Mouse (Mus musculus) myocyte (in vitro differentiated cells): ENCODE data around the gene Rela.

ENCODE experiments used
- MYOG ChIP-seq, 3 experiments: IDR thresholded peaks; one replicate each; pipeline ENCODE4 v1.6.1; 2011; ENCODE audit warnings: control low read depth in 2 of 3, low read depth in 2 of 3, mild to moderate bottlenecking in 2 of 3; ENCODE audit not compliant: insufficient read length in 2 of 3, control insufficient read depth in 1 of 3, insufficient read depth in 1 of 3
- TCF12 ChIP-seq: IDR thresholded peaks from one replicate; pipeline ENCODE4 v1.6.1; 2011; ENCODE audit warnings: mild to moderate bottlenecking, control low read depth; ENCODE audit not compliant: poor library complexity, insufficient read depth, severe bottlenecking
- TCF3 ChIP-seq: IDR thresholded peaks from one replicate; pipeline ENCODE4 v1.6.1; 2011; ENCODE audit warnings: low read depth, control low read depth; ENCODE audit not compliant: insufficient read length
- USF1 ChIP-seq: IDR thresholded peaks from one replicate; pipeline ENCODE4 v1.6.1; 2011; ENCODE audit warnings: low read depth, mild to moderate bottlenecking, control low read depth, moderate library complexity

DNA sequence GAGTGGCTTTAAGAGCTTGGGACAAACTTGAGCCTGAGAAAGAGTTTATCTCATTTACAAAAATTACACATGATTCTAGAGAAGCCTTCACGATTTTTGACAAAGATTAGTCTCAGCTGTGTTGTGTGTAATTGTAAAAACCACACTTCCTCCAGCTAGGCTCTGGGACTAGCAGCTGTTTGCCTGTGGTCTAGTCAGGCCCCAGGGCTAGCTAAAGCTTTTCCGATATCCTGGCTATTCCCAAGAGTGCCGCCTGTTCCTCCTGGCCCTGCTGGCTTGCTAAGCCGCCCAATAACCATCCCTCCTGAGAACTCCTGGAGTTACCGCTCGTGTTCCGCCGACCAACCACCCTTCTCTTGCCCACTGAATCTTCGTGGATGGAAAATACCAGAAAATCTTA, 5.2 kb upstream of the Rela start:
- TF ChIP-seq TCF12, result peak; percentile 11
- no peak for TF ChIP-seq TCF3
- peak; percentile 33 to 80 (median 64) for TF ChIP-seq MYOG (IDR thresholded peaks at IDR 0.05; ENCODE audit: control insufficient read depth in 1 of 3, insufficient read depth in 1 of 3, insufficient read length in 2 of 3, low read depth in 2 of 3)
- TF ChIP-seq USF1, result no peak
